Mouse (Mus musculus) kidney, adult 2 months (tissue): ENCODE results near the gene Ston1. TPM values are rescaled to one million over a fixed set of nuclear protein-coding genes. Genes with fewer than 3 reads are reported as not detected.

Experiments
- DNase-seq: peaks from one replicate; pipeline ENCODE4 v3.0.0; 2021
- H3K27ac ChIP-seq: fragments of 200-500 bp; 2 replicates; pipeline ENCODE4 v1.5.1; 2012; ENCODE audit warnings: low read depth, low read length, control low read depth, inconsistent platforms; ENCODE audit not compliant: insufficient read depth
- H3K27me3 ChIP-seq: fragments of 200-500 bp; replicated peaks from 2 replicates; pipeline ENCODE4 v1.6.1; 2012; ENCODE audit warnings: mild to moderate bottlenecking, moderate library complexity, low read length, inconsistent platforms; ENCODE audit not compliant: control insufficient read depth, insufficient read depth
- H3K36me3 ChIP-seq: fragments of 200-500 bp; 2 replicates; pipeline ENCODE4 v1.6.1; 2012; ENCODE audit warnings: mild to moderate bottlenecking, moderate library complexity, low read length, inconsistent platforms; ENCODE audit not compliant: control insufficient read depth, insufficient read depth
- H3K4me1 ChIP-seq: fragments of 200-500 bp; 2 replicates; pipeline ENCODE4 v1.6.1; 2011; ENCODE audit warnings: low read length; ENCODE audit not compliant: control insufficient read depth, insufficient read depth
- H3K4me3 ChIP-seq: fragments of 200-500 bp; 2 replicates; pipeline ENCODE4 v1.5.1; 2011; ENCODE audit warnings: mild to moderate bottlenecking, low read depth, low read length, control low read depth; ENCODE audit not compliant: insufficient read depth
- CTCF ChIP-seq: fragments of 200-500 bp; conservative IDR thresholded peaks from 2 replicates; pipeline ENCODE4 v1.5.1; 2011; ENCODE audit warnings: low read depth, mild to moderate bottlenecking, control low read depth, low read length, moderate library complexity, mixed read lengths; ENCODE audit not compliant: insufficient read depth, insufficient read length
- POLR2A ChIP-seq: fragments of 200-500 bp; IDR thresholded peaks from one replicate; pipeline ENCODE4 v1.6.1; 2011; ENCODE audit warnings: low read depth, low read length, control low read depth
- WGBS: fragments of 180-500 bp; shearing (Covaris S2); methylation state at CpG from one replicate; pipeline ENCODE4 v1.1.7; 2018; 5-methylcytosine and 5-hydroxymethylcytosine counted together
- polyA plus RNA-seq: library from polyadenylated mRNA; depleted of rRNA; stranded (reverse); fragments of >200 nt; gene quantifications from 2 replicates; pipeline ENCODE4 v1.2.3, GENCODE M21; 2012

The Ston1 gene
- polyA plus RNA-seq, 1 experiment = 25.6 TPM

DNA sequence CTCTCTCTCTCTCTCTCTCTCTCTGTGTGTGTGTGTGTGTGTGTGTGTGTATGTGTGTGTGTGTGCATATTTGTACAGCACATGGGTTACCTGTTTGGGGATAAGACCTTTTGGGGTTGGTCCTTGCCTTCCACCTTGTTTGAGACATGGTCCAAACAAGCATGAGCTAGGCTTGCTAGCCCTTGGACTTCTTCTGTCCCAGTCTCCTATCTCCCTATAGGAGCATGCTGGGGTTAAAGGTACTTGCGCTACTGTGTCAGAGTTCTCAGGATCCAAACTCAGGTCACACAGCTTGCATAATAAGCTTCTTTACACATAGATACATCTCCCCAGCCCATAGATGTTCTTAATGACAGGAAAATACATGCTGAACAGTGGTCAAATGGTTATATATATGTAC lies 17.2 kb downstream of the Ston1 start:
- TF ChIP-seq CTCF = no peak
- no peak for TF ChIP-seq POLR2A
- no peaks in the 10 kb centered on the region for H3K4me1 ChIP-seq
- no peak overlapping the region for H3K27ac ChIP-seq
- WGBS = 100% methylated on average over 1 of the region's 1 CpGs
- no peak for DNase-seq
- H3K27me3 ChIP-seq = no peaks in the 10 kb centered on the region
- H3K4me3 ChIP-seq = no peak overlapping the region
- H3K36me3 ChIP-seq = no peaks in the 10 kb centered on the region

DNA sequence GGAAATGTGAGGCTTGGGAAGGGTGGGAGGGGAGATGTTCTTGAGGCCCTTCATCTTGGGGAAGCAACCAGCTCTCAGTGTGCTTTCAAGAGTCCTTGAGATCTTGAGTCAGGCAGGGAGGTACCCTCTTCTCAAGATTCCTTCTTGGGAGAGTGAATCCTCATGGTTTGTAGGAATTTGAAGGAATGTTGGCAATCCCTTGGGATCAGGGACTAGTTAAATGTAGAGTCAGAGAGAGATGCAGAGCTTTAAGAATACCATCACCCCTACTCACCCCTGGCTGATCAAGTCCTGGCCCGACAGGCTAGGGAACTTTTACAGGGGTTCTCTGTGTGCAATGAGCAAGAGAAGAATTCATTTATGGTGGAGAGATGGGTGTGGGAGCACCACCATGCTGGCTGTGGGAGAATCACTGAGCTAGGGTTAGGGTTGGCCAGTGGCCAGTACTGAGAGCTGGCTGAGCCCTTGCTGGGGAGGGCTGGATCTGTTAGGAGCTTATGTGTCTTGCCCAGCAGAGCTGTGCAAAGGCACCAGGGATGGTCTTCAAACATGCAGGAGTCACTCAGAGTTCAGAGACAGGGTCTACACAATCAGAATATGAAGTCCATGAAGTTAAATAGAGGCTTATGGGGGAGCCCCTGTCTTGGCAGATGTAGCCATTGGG lies 18.1 kb downstream of the Ston1 start:
- TF ChIP-seq CTCF (no peak), POLR2A (no peak)
- no peak overlapping the region for H3K4me3 ChIP-seq
- H3K27me3 ChIP-seq = no peaks in the 10 kb centered on the region
- no peaks in the 10 kb centered on the region for H3K4me1 ChIP-seq
- 71% methylated on average over 1 of the region's 1 CpGs for WGBS
- no peaks in the 10 kb centered on the region for H3K36me3 ChIP-seq
- H3K27ac ChIP-seq = no peak overlapping the region
- no peak for DNase-seq

DNA sequence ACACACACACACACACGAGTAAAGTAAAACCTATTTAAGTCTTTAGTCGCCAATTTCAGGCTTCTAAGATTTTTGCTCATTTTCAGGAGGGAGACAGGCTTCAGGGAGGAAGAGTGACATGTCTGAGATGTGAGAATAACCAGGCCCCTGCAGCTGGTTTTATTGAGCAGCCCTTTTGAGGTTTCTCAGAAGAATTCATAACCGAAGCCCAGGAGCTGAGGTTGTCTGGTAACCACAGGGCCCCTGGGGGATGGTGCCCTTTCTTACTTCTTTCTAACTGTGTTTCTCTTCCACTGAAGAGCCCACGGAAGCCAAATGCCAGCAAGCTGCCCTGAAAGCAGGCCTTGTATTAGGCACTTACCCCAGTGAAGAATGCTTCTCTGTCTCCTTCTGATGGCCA lies 23.5 kb downstream of the Ston1 start:
- no peaks in the 10 kb centered on the region for H3K27me3 ChIP-seq
- H3K4me3 ChIP-seq = no peak overlapping the region
- H3K4me1 ChIP-seq = peaks cover 7% of the 10 kb centered on the region
- no peak overlapping the region for H3K27ac ChIP-seq
- TF ChIP-seq POLR2A = no peak
- no peak for TF ChIP-seq CTCF
- DNase-seq = no peak
- 89% methylated on average over 4 of the region's 4 CpGs for WGBS
- no peaks in the 10 kb centered on the region for H3K36me3 ChIP-seq

DNA sequence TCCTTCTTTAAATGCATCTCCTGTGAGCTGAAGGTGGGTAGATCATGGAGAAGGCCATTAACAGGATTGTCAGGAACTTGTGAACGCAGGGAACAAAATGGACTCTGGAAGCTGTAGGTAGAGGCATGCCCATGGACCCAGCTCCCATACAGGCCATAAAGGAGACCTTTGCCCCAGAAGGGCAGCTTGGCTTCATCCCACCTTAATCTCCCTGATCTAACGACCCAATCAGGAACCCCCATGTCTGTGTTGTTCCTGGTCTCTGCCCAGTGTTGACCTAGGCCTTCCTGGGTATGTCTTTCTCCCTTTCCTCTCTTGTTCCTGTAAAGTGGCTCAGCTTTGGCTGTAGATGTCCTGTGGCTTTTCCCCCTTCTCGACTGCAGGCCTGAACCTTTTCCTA lies 23.9 kb downstream of the Ston1 start:
- Histone ChIP-seq H3K4me1 (peaks cover 9% of the 10 kb centered on the region), H3K27ac (no peak overlapping the region), H3K36me3 (no peaks in the 10 kb centered on the region), H3K27me3 (no peaks in the 10 kb centered on the region), H3K4me3 (no peak overlapping the region)
- DNase-seq = no peak
- TF ChIP-seq POLR2A = no peak
- TF ChIP-seq CTCF = no peak
- WGBS = 77% methylated on average over 3 of the region's 3 CpGs

GRCm38 (mm10) chr17:88622711-88623110 lies 25.2 kb downstream of the Ston1 start:
- Histone ChIP-seq H3K4me3 (no peak overlapping the region), H3K36me3 (no peaks in the 10 kb centered on the region), H3K4me1 (peaks cover 17% of the 10 kb centered on the region), H3K27ac (no peak overlapping the region), H3K27me3 (no peaks in the 10 kb centered on the region)
- no peak for DNase-seq
- TF ChIP-seq CTCF (no peak), POLR2A (no peak)
- 92% methylated on average over 1 of the region's 1 CpGs for WGBS

DNA sequence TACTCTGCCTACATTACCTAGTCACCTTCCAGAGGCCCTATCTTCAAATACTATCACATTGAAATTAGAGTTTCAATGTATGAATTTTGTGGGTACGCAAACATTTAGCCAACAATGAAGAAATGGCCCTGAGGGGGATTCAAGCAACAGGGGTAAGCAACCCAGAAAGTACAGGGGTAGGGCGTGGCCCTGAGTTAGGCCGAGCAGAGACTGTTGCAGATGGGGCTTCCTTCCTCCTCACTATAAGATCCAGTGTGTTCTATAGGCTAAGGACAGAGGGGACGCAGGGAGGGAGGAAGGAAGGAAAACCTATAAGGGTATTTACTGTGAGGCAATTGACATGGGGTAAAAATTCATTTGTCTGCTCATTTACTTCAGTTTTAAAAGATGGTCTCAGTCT lies 26.9 kb downstream of the Ston1 start:
- no peak for TF ChIP-seq POLR2A
- TF ChIP-seq CTCF = no peak
- no peak for DNase-seq
- 92% methylated on average over 4 of the region's 4 CpGs for WGBS
- Histone ChIP-seq H3K27ac (no peak overlapping the region), H3K4me1 (peaks cover 21% of the 10 kb centered on the region), H3K27me3 (no peaks in the 10 kb centered on the region), H3K4me3 (no peak overlapping the region), H3K36me3 (no peaks in the 10 kb centered on the region)

DNA sequence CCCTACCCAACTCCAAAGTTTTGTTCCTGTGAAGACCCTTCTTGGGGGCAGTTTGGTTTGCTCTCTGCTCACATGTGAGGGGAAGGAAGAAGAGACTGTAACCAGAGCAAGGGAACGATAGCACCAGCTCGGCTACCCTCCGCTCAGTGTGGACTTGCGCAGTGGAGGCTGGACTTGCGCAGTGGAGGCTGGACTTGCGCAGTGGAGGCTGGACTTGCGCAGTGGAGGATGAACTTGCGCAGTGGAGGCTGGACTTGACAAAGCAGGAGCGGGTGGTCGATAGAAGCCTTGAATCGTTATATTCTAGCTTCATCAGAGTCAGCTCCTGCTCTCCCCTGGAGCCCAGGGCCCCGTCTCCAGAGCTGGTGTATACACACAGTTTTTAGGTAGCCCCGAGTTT lies 27.9 kb downstream of the Ston1 start:
- H3K27ac ChIP-seq = no peak overlapping the region
- no peak for DNase-seq
- H3K4me1 ChIP-seq = peaks cover 30% of the 10 kb centered on the region
- H3K27me3 ChIP-seq = no peaks in the 10 kb centered on the region
- H3K36me3 ChIP-seq = no peaks in the 10 kb centered on the region
- H3K4me3 ChIP-seq = no peak overlapping the region
- TF ChIP-seq POLR2A (no peak), CTCF (no peak)
- whole genome bisulfite sequencing = 91% methylated on average over 13 of the region's 13 CpGs
